Mouse (Mus musculus): ENCODE data around the gene Cpeb3.

GRCm38 (mm10) chr19:37172096-37172495, 36.3 kb downstream of the Cpeb3 start:
- TF ChIP-seq EP300 (optimal IDR thresholded peaks at IDR 0.05) = no peak
- TF ChIP-seq CTCF (IDR thresholded peaks at IDR 0.05; ENCODE audit: low read depth) = no peak
